Mouse (Mus musculus): ENCODE measurements at regions not wholly inside any gene's neighbourhood (a gene's known extent, or its start where the extent isn't known, plus 50 kb on each side); places are given as distances from the start of the nearest gene placed in this dataset.

GRCm38 (mm10) chr7:124455659-124456058 lies 473.0 kb downstream of the Hs3st4 start:
- Histone ChIP-seq H3K4me2 (replicated peaks) (no peak overlapping the region), H3K9ac (replicated peaks) (no peak overlapping the region), H3K4me1 (replicated peaks) (no peaks in the 10 kb centered on the region), H3K27me3 (no peaks in the 10 kb centered on the region), H3K36me3 (no peaks in the 10 kb centered on the region), H3K9me3 (no peaks in the 10 kb centered on the region), H3K27ac (no peak overlapping the region), H3K4me3 (replicated peaks) (no peak overlapping the region)
- 89% methylated on average over 3 of the region's 3 CpGs for WGBS
- ATAC-seq = no peak

GRCm38 (mm10) chr7:124487326-124487725 lies 504.7 kb downstream of the Hs3st4 start:
- Histone ChIP-seq H3K9me3 (no peaks in the 10 kb centered on the region), H3K36me3 (no peaks in the 10 kb centered on the region), H3K9ac (replicated peaks) (no peak overlapping the region), H3K4me2 (replicated peaks) (no peak overlapping the region), H3K27me3 (no peaks in the 10 kb centered on the region), H3K4me1 (replicated peaks) (no peaks in the 10 kb centered on the region), H3K4me3 (replicated peaks) (no peak overlapping the region), H3K27ac (no peak overlapping the region)
- 60% methylated on average over 1 of the region's 1 CpGs for WGBS
- no peak for ATAC-seq

GRCm38 (mm10) chr7:124491109-124491793 lies 508.6 kb downstream of the Hs3st4 start:
- H3K4me1 ChIP-seq (replicated peaks) = no peaks in the 10 kb centered on the region
- no peak overlapping the region for H3K27ac ChIP-seq
- H3K36me3 ChIP-seq = no peaks in the 10 kb centered on the region
- H3K9ac ChIP-seq (replicated peaks) = no peak overlapping the region
- no peak overlapping the region for H3K4me2 ChIP-seq (replicated peaks)
- H3K27me3 ChIP-seq = no peaks in the 10 kb centered on the region
- WGBS = 63% methylated on average over 3 of the region's 3 CpGs
- H3K9me3 ChIP-seq = no peaks in the 10 kb centered on the region
- no peak for ATAC-seq
- H3K4me3 ChIP-seq (replicated peaks) = no peak overlapping the region

- H3K4me3 ChIP-seq (replicated peaks) = no peak overlapping the region
- no peaks in the 10 kb centered on the region for H3K27me3 ChIP-seq
- no peaks in the 10 kb centered on the region for H3K9me3 ChIP-seq
- no peak overlapping the region for H3K27ac ChIP-seq
- 96% methylated on average over 3 of the region's 3 CpGs for WGBS
- H3K4me2 ChIP-seq (replicated peaks) = no peak overlapping the region
- no peaks in the 10 kb centered on the region for H3K4me1 ChIP-seq (replicated peaks)
- no peaks in the 10 kb centered on the region for H3K36me3 ChIP-seq
- no peak for ATAC-seq
- H3K9ac ChIP-seq (replicated peaks) = no peak overlapping the region
These were observed 509.3 kb downstream of the Hs3st4 start for GRCm38 (mm10) chr7:124491851-124492390.

GRCm38 (mm10) chr7:124500636-124501035 lies 518.0 kb downstream of the Hs3st4 start:
- Histone ChIP-seq H3K4me2 (replicated peaks) (no peak overlapping the region), H3K27me3 (no peaks in the 10 kb centered on the region), H3K4me1 (replicated peaks) (peaks cover 2% of the 10 kb centered on the region; the same call in 1 of the 2 replicates), H3K9ac (replicated peaks) (no peak overlapping the region), H3K36me3 (no peaks in the 10 kb centered on the region), H3K27ac (no peak overlapping the region), H3K9me3 (no peaks in the 10 kb centered on the region), H3K4me3 (replicated peaks) (no peak overlapping the region)
- ATAC-seq = no peak
- 83% methylated on average over 3 of the region's 3 CpGs for WGBS

- Histone ChIP-seq H3K9me3 (no peaks in the 10 kb centered on the region), H3K36me3 (no peaks in the 10 kb centered on the region), H3K4me1 (replicated peaks) (peaks cover 2% of the 10 kb centered on the region; the same call in 1 of the 2 replicates), H3K4me2 (replicated peaks) (no peak overlapping the region), H3K4me3 (replicated peaks) (no peak overlapping the region), H3K27ac (no peak overlapping the region), H3K27me3 (no peaks in the 10 kb centered on the region), H3K9ac (replicated peaks) (no peak overlapping the region)
- no peak for ATAC-seq
- WGBS = 87% methylated on average over 5 of the region's 5 CpGs
These were observed 520.1 kb downstream of the Hs3st4 start for GRCm38 (mm10) chr7:124502760-124503159.

- no peaks in the 10 kb centered on the region for H3K27me3 ChIP-seq
- 93% methylated on average over 1 of the region's 1 CpGs for WGBS
- no peak overlapping the region for H3K4me3 ChIP-seq (replicated peaks)
- H3K4me2 ChIP-seq (replicated peaks) = no peak overlapping the region
- ATAC-seq = no peak
- no peaks in the 10 kb centered on the region for H3K4me1 ChIP-seq (replicated peaks)
- H3K9ac ChIP-seq (replicated peaks) = no peak overlapping the region
- no peaks in the 10 kb centered on the region for H3K9me3 ChIP-seq
- no peaks in the 10 kb centered on the region for H3K36me3 ChIP-seq
- no peak overlapping the region for H3K27ac ChIP-seq
These were observed 566.4 kb downstream of the Hs3st4 start for GRCm38 (mm10) chr7:124549038-124549437.

- Histone ChIP-seq H3K36me3 (no peaks in the 10 kb centered on the region), H3K27ac (no peak overlapping the region), H3K9me3 (no peaks in the 10 kb centered on the region), H3K27me3 (no peaks in the 10 kb centered on the region), H3K4me2 (replicated peaks) (no peak overlapping the region), H3K9ac (replicated peaks) (no peak overlapping the region), H3K4me3 (replicated peaks) (no peak overlapping the region), H3K4me1 (replicated peaks) (no peaks in the 10 kb centered on the region)
- no peak for ATAC-seq
These were observed 574.5 kb downstream of the Hs3st4 start for GRCm38 (mm10) chr7:124557213-124557612.

GRCm38 (mm10) chr7:124570804-124571203 lies 588.1 kb downstream of the Hs3st4 start:
- Histone ChIP-seq H3K9ac (replicated peaks) (no peak overlapping the region), H3K27me3 (no peaks in the 10 kb centered on the region), H3K27ac (no peak overlapping the region), H3K36me3 (no peaks in the 10 kb centered on the region), H3K4me3 (replicated peaks) (no peak overlapping the region), H3K4me1 (replicated peaks) (no peaks in the 10 kb centered on the region), H3K4me2 (replicated peaks) (no peak overlapping the region), H3K9me3 (no peaks in the 10 kb centered on the region)
- ATAC-seq = no peak

- Histone ChIP-seq H3K4me2 (replicated peaks) (no peak overlapping the region), H3K36me3 (no peaks in the 10 kb centered on the region)
- 92% methylated on average over 5 of the region's 5 CpGs for WGBS
These were observed 591.0 kb downstream of the Hs3st4 start for GRCm38 (mm10) chr7:124573666-124574065.

GRCm38 (mm10) chr7:124581342-124581741 lies 598.7 kb downstream of the Hs3st4 start:
- Histone ChIP-seq H3K9ac (replicated peaks) (no peak overlapping the region), H3K27me3 (no peaks in the 10 kb centered on the region), H3K4me3 (replicated peaks) (no peak overlapping the region), H3K4me2 (replicated peaks) (no peak overlapping the region), H3K9me3 (no peaks in the 10 kb centered on the region), H3K4me1 (replicated peaks) (no peaks in the 10 kb centered on the region; the same call in 1 of the 2 replicates), H3K27ac (no peak overlapping the region), H3K36me3 (no peaks in the 10 kb centered on the region)
- WGBS = 93% methylated on average over 2 of the region's 2 CpGs
- ATAC-seq = no peak

More at GRCm38 (mm10) chr7:124573666-124574065, 591.0 kb downstream of the Hs3st4 start:
- no peak overlapping the region for H3K9ac ChIP-seq (replicated peaks)
- H3K27ac ChIP-seq = no peak overlapping the region
- no peaks in the 10 kb centered on the region for H3K9me3 ChIP-seq
- H3K4me3 ChIP-seq (replicated peaks) = no peak overlapping the region
- no peaks in the 10 kb centered on the region for H3K27me3 ChIP-seq
- no peaks in the 10 kb centered on the region for H3K4me1 ChIP-seq (replicated peaks)
- ATAC-seq = no peak

- Histone ChIP-seq H3K9ac (replicated peaks) (no peak overlapping the region), H3K9me3 (no peaks in the 10 kb centered on the region), H3K27me3 (no peaks in the 10 kb centered on the region), H3K36me3 (no peaks in the 10 kb centered on the region), H3K4me2 (replicated peaks) (no peak overlapping the region), H3K4me1 (replicated peaks) (no peaks in the 10 kb centered on the region; the same call in 1 of the 2 replicates), H3K27ac (no peak overlapping the region), H3K4me3 (replicated peaks) (no peak overlapping the region)
- WGBS = 32% methylated on average over 1 of the region's 1 CpGs
- ATAC-seq = peak; percentile 69; the same call in 1 of the 2 replicates
These were observed 602.6 kb downstream of the Hs3st4 start for GRCm38 (mm10) chr7:124585296-124585695.

- Histone ChIP-seq H3K27me3 (no peaks in the 10 kb centered on the region), H3K4me3 (replicated peaks) (no peak overlapping the region), H3K27ac (no peak overlapping the region), H3K4me1 (replicated peaks) (no peaks in the 10 kb centered on the region), H3K36me3 (no peaks in the 10 kb centered on the region), H3K4me2 (replicated peaks) (no peak overlapping the region), H3K9me3 (no peaks in the 10 kb centered on the region), H3K9ac (replicated peaks) (no peak overlapping the region)
- no peak for ATAC-seq
These were observed 608.7 kb downstream of the Hs3st4 start for GRCm38 (mm10) chr7:124591369-124591768.

Data from midbrain, embryonic 13.5 days (tissue).